Mouse (Mus musculus) gastrocnemius, postnatal 10 days (tissue): ENCODE results near the gene Sh3d19. TPM values are rescaled to one million over a fixed set of nuclear protein-coding genes. Genes with fewer than 3 reads are reported as not detected.
"Not testable (repeated sequence)": the region's sequence is repeated elsewhere in the genome, so short reads cannot be mapped to it uniquely, and the experiment has no call there.

ENCODE experiments used
- DNase-seq: peaks from one replicate; pipeline ENCODE4 v3.0.0; 2021; ENCODE audit warnings: mixed read lengths
- total RNA-seq, 2 experiments: library from RNA; stranded (reverse); gene quantifications; 2 replicates each; pipeline ENCODE4 v1.2.3; 2021

The Sh3d19 gene
- total RNA-seq, 2 experiments from 2014 or later: 26.7 to 35.6 TPM

DNA sequence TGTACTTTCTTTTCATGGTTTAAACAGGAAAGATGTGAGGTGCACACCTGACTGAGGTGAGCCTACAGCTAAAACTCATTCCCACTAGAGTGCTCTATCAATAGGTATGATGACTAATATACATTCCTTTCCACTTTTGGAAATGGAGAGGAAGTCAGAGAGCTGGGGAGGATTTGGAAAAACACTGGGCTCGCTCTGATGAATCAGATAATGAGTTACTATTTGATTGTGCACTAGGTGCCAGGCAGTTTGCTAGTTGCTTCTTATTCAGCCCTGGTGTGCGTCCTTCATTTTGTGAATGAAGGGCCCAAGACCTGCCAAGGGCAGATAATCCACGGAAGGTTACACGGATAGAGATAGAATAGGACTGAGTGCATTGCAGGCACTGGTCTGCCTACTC, 9.1 kb downstream of the Sh3d19 start:
- DNase-seq: no peak

DNA sequence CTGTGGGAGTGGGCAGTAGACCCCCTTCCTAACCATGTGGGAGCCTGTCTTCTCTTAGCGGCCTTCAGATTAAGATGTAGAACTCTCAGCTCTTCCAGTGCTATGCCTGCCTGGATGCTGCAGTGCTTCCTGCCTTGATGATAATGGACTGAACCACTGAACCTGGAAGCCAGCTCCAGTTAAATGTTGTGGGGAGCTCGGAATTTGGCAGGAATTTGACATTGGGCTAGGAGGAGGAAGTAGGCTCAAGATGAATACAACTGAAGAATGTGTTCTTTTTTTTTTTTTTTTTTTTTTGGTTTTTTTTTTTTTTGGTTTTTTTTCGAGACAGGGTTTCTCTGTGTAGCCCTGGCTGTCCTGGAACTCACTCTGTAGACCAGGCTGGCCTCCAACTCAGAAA, 10.9 kb downstream of the Sh3d19 start:
- not testable (repeated sequence) for DNase-seq

DNA sequence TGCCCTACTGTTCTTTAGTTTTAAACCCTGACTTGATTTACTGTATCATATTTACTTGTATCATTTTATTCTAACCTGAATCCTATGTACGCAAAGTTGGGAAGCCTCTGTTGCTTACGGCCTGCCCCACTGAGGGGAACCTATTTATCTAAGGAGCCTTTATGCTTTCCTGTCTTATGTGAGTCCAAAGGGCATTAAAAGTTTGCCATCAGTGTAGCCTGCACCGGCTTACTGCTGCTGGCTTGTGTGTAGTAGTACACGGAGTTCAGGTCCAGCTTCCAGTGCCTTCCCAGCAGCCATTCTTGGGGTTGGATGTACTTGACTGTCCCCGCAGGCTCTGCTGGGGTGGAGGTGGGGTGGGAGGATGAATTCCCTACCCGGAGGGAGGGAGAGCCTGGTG, 13.6 kb downstream of the Sh3d19 start:
- DNase-seq: no peak

DNA sequence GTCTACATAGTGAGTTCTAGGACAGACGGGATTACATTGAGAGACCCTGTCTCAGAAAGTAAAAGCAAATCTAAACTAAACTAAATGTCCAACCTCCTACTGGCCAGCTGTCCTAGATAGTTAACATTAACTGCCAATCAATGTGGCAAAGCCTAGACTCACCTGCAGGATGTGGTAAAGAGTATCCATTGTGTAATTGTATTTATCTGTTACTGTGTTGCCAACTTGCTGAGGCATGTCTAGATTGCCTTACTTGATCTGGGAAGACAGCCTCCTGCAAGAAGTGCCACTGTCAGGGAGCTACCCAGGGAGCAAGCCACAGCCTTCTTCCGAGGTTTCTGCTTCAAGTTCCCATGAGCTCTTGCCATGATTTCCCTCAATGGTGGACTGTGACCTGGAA, 16.3 kb downstream of the Sh3d19 start:
- no peak for DNase-seq

DNA sequence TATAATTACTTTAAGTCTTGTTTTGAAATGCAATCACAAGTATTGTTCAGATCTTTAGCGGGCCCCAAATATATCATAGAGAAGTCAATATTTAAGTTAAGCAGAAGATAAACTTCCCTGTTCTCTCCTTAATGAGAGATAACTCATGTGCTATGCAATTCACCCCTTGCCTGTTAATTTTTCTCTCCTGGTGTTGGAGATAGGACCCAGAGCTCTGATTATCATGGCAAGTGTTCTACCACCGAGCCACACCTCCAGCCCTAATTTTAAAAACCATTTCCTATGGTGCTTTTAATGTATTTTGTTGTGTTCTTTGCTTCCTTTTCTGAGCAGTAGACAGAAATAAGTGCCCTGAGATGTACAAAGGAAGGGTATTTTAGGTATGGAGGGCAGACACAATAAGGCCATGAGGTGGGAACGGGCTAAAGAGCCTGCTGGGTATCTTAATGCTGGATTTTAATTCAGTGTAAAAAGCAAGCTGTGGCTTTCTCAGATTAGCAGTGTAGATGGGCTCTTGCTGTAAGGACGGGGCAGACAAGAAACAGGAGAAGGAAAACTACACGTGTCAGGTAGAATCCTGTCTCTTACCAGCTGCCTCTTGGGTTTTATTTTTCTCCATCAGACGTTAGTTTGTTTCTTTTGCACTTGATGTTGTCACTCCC, 20.4 kb downstream of the Sh3d19 start:
- no peak for DNase-seq

DNA sequence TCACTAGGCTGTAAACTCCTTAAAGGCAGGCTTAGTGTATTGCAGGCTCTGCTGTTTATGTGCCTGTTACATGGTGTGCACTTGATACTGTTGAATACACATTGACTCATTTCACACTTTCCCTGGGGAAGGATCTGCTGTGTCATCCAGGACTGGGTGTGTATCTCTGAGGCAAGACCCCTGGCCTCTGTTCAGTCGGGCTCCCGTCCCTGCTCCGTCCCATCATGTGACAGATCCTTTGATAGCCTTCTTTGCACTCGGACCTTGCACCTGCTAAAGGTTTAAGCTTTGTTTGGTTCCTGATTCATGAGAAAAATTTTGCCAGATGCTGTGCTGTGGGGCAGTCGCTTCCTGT, 20.9 kb downstream of the Sh3d19 start:
- no peak for DNase-seq

DNA sequence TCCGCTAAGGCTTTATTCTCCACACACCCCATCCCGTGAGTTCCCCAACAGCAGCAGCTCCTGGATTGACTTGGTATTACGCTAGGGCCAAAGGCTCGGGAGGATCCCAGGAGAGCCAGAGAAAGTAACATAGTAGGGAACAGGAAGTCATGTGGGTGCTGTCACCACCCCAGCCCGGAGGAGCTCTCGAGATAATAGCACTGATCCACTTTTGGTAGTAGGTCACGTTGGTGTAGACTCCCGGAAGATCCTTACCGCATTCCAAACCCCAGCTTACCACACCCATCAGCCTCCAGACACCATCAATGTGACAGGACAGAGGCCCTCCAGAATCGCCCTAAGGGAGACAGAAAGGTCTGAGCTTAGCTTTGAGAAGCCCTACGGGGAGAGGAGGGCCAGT, 22.8 kb downstream of the Sh3d19 start:
- no peak for DNase-seq

DNA sequence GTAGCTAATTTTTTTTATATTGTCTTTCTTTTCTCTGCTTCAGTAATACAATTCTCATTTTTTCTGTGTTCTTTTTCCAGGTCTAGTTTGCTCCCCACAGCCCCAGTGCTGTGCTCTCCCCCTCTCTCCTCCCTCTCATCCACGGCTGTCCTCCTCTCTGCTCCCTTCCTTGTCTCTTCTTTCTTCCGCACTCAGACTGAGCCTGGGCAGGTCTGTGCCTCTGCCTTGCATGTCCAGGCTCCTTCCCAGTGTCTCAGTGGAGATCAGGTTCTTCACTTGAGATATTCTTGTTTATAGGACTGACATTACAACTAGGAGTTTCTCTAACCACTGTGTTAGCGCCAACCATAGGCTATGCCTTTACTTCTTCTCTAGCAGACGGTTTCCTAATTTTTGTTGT, 23.7 kb downstream of the Sh3d19 start:
- DNase-seq: no peak

DNA sequence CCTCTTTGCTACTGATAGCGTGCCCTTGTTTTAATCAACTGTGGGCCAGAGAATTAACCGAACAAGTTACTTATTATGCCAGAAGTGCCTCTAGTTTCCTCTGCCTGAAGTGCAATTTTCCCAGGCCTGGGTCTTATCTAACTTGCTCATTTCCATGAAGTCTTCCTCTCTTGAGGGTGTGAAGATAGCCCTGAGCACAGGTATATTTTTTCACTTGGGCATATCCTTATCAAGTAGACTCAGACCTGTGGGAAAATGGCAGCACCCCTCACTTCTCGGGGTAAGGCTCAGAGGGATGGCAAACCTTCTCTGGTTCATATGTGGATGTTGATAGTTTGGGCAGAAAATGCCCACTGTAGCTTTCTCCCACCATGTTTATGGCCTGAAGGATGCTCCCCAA, 30.4 kb downstream of the Sh3d19 start:
- no peak for DNase-seq

DNA sequence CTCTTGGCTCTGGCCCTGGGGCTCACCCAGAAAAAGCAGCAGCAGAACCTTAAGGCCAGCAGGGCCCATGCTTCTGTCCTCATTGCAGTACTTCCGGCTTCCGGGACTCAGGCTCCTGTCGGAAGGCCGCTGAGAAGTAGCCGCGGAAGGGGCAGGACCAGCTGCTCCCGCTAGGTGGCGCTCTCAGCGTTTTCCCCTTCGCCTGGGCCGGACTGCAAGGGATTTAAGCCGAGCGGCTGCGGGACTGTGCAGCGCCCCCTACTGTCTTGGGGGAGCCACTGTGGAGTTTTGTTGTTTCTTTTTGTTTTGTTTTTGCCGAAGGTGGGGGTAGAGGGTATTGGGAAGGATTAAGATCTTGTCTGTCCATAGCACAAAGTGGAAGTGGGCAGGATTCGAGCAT, 31.5 kb downstream of the Sh3d19 start, which contains the start of gene Prss48:
TSS of gene Prss48 (minus strand) at position 69 of the 400 bp plus-strand sequence.
- DNase-seq: peak; percentile 19

DNA sequence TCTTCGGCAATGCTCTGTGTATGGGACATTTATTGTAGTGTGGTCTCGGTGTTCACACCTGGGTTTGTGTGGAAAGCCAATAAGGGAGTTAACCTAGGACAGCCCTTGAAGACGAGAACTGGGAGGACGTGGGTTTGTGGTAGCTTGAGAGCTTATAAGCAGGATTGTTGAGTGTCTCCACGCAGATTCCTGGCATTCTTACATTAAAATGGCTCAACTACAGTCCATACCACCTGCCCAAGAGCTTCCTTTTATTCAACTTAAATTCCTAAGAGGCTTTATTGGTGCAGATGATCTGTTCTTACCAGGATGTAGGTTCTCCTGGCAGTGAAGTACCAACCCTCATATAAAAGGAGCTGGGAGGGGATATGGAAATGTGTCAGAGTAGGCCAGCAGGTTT, 32.0 kb downstream of the Sh3d19 start:
- DNase-seq: no peak

DNA sequence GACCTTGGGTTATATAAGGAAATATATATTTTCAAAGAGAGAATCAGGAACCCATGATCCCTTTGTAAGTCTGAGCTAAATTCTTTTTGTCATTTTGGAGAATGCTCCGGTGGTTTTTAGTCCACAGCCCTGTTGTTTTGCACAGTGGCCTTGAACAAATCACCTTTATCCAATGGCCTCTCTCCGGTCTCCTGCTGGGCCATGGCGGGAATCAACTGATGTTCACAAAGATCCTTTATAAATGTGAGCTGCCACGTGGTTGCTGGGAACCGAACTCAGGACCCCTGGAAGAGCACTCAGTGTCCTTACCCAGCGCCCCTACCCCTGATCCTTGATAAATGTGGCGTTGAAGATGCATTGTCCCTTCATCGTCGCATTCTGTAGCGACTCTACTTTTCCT, 33.8 kb downstream of the Sh3d19 start:
- no peak for DNase-seq

DNA sequence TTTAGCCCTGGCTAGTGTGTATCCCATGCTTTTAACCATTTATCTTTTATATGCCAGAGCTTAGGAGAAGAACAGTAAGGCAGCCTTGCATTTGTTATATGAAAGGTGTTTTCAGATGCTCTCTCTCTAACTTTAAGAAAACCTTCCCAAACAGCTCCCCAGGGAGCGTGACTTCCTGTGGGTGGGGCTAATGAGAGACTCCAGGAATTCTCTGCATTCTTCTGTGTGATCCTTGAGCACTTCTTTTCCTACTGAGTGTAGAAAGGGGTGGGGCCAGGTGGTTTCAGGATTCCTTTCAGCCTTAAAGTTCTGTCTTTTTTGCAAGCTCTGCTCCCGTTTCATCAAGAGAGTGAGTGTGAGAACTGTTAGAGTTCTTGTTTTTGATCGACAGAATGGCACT, 39.7 kb downstream of the Sh3d19 start:
- DNase-seq: no peak

DNA sequence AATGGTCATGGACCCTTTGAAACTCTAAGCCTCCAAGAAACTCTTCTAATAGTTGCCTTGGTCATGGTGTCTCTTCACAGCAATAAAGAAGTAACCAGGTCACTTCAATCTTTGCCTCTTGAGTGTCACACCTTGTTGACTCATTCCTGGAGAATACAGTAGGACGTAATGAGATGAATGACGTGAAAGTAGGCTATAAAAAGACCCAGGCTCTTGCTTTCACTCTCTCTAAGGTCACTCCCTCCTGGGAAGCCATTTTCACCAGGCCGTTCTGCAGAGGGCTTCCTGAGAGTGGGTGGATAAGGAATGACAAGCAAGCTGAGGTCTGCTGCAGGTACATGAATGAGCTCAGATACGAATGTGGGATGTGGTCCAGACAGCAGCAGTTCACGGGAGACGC, 40.5 kb downstream of the Sh3d19 start:
- DNase-seq: no peak

DNA sequence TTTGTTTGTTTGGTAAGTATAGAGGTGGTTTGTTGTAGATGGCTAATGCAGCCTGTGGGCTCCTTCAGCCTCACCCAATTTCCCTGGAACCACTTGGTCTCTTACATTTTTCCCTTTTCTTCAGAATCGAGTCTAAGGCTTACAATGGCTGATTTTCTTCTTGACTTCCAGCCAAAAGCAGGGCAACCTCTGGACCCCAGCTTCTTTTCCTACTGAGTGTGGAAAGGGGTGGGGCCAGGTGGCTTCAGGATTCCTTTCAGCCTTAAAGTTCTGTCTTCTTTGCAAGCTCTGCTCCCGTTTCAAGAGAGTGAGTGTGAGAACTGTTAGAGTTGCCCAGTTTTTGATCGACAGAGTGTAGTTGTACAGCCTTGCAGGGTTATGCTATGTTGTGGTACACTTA, 40.9 kb downstream of the Sh3d19 start:
- no peak for DNase-seq

DNA sequence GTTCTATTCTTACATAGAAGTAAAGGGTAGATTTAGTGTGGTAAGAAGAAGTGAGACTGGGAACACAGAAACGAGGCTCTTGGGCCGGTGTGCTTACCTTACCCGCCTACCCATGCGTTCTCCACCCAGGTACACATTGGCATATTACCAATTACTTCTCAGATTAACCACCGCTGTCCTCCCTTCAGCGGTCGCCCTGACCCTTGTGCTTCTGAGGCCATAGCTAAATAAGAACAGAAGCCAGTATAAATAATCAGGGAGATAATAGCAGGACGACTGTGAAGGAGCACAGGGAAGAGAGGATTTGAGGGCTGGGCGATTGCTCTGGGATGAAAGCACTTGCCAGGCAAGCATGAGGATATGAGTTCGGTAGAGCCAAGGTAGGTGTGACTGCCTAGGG, 42.9 kb downstream of the Sh3d19 start:
- no peak for DNase-seq

DNA sequence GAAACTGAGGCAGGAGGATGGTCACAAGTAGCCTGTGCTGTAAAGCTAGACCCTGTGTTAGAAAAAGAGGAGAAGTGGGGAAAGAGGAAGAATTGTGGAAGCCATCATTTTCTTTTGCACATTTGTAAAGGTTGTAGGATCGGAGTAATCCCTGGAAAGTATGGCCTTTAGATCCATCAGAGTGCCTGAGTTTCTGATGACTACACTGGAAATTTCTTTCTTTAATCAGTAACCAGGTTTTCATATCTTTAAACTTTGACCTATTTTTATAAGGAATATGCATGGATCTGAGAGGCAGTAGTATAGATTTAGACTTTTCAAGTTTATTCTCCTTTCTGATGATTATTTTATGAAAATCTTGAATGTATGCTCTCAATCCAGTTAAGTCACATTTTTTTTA, 46.1 kb downstream of the Sh3d19 start:
- no peak for DNase-seq

DNA sequence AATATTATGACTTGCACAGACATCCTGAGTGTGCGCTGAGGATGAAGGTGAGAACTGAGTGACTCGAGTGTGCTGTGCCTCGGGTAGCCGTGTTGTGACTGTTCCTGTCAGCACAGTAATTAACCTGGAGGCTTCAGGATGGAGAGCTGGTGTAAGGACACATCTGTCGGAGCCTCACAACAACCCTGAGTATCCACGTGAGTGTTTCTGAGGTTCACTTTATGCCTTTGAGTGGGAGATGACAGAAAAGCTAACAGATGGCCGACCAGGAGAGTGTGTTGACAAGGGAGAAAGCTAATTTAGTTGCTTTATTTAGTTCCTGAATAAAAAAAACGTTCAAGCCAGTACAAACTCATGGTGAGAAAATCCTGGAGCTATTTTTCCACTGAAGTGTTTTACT, 46.6 kb downstream of the Sh3d19 start:
- DNase-seq: no peak

DNA sequence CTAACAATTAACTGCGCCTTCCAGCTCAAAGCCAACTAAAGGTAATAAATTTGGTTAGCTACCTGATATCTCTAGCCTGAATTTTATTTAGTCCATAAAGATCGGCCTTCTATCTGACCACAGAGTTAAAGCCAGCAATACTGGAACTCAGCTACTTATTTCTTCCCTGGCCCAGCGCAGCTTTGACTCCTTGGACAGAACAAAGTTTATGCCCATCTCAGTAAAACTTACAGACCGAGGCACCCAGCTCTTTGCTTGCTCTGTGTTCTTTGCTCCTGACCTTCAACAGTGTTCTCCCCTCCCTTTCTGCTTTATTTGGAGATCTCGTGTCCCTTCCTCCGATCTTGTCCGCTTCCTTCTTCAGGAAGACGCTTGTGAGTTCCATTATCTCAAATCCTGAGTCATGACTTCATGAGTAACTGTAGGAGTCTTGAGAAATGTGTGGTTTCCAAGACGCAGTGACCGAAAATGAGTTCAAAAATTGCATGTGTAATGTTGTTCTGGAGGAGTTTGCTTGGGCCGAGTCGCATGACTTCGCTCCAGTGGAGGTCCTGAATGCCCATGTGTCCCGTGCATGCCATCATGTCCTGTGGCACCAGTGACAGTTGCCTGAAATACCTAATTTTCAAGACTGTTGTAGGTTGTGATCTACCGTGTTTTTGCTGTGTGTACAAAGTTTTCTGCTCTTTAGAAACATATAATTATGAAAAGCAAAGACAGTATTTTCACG, 50.2 kb downstream of the Sh3d19 start:
- no peak for DNase-seq

DNA sequence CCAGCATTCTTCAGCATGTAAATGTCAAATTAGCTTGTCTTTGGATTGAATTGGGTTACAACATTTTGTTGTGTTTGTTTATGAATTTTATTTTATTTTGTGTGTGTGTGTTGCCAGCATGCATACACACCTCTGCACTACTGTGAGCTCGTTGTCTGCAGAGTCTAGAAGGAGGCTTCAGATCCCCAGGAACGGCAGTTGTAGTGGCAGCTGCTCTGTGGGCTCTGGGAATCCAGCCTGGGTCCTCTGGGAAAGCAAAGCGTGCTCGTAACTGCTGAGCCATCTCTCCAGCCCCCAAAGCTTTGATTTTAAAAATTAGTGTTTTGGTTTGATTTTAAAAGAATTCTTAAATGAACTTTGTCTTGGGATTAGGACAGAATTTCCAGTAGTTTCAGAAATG, 50.7 kb downstream of the Sh3d19 start:
- no peak for DNase-seq

DNA sequence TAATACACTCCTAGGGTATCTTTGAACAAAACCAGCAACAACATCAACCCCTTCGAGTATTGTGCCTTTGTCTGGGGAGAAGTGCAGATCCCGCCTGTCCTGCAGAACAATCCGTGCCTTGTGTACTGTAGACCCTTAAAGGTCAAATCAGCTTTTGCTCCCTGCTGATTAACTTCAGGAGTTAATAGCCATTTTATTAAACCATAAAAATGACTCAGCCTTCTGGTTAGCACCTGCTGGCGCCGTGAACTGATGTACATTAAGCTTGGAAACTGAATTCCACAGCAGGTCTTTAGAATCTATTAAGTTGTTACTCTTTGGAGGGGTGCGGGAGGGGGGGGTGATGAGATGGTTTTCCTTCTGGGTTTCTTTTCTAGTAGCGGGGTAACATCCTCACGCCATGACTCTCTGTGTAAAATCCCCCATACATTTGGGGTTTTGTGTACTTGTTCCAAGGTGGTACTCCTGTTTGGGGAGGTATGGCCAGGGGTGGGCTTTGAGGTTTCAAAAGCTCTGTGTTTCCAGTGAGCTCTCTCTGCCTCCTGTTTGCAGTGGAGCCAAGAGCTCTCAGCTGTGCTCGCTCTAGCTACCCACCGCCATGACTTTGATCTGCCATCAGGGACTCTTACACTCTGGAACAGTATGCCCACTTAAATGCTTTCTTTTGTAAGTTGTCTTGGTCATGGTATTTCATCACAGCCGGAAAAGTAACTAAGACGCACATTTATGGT, 53.3 kb downstream of the Sh3d19 start:
- no peak for DNase-seq

DNA sequence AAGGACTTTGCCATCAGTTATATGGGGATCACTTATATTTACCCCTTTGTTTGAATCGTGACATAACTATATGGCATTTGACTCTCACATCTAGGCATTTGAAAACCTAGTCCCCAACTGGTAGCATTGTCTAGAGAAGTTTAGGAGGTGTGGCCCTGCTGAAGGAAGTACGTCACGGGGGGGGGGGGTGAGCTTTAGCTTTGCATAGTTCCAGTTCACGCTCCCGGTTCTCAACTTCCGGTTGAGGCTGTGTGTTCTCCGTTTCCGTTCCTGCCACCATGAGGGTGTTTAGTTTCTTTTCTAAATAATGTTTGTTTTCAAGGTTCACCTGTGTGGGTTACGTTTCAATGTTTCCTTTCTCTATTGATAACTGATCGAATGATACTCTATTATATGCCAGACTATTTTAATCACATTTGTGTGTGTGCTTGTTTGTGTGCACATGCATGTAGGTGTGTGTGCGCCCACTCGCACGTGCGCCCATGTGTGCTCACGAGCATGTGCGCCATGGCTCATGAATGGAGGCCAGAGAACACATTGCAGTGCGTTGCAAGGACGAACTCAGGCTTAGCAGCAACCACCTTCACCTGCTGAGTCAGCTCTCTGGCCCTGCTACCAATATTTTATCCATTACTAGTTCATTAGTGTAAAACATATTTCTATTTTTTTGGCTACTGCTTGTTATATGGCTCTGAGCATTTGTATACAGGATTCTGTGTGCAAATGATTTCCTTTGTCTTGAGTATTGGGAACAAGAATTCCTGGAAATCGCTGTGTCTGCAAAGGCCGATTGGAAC, 54.6 kb downstream of the Sh3d19 start:
- no peak for DNase-seq
